Mouse (Mus musculus) myocyte (in vitro differentiated cells): ENCODE data around the gene Tspan9. TPM values are rescaled to one million over a fixed set of nuclear protein-coding genes. Genes with fewer than 3 reads are reported as not detected.

Experiments
- H3K27me3 ChIP-seq: one replicate; pipeline ENCODE4 v1.6.1; 2011; ENCODE audit not compliant: control insufficient read depth, insufficient read depth, insufficient read length
- H3K36me3 ChIP-seq: one replicate; pipeline ENCODE4 v1.6.1; 2011; ENCODE audit not compliant: control insufficient read depth, insufficient read depth
- H3K4me2 ChIP-seq: one replicate; pipeline ENCODE4 v1.6.1; 2011; ENCODE audit warnings: low read depth, control low read depth
- H3K4me3 ChIP-seq: one replicate; pipeline ENCODE4 v1.5.1; 2011; ENCODE audit warnings: mild to moderate bottlenecking, control low read depth, moderate library complexity
- H3K79me2 ChIP-seq: one replicate; pipeline ENCODE4 v1.6.1; 2011; ENCODE audit not compliant: control insufficient read depth, insufficient read depth
- H3ac ChIP-seq: one replicate; pipeline ENCODE4 v1.6.1; 2011; ENCODE audit not compliant: control insufficient read depth, insufficient read length
- CEBPB ChIP-seq: IDR thresholded peaks from 2 replicates; pipeline ENCODE4 v1.6.1; 2011; ENCODE audit warnings: mild to moderate bottlenecking, moderate library complexity; ENCODE audit not compliant: poor library complexity, insufficient read depth, severe bottlenecking
- E2F4 ChIP-seq: IDR thresholded peaks from one replicate; pipeline ENCODE4 v1.6.1; 2011; ENCODE audit warnings: mild to moderate bottlenecking, control low read depth, moderate library complexity; ENCODE audit not compliant: insufficient read depth
- MAX ChIP-seq: IDR thresholded peaks from one replicate; pipeline ENCODE4 v1.6.1; 2011; ENCODE audit warnings: low read depth, mild to moderate bottlenecking, control low read depth
- MYOD1 ChIP-seq, 3 experiments: IDR thresholded peaks; one replicate each; pipeline ENCODE4 v1.6.1; 2011; ENCODE audit warnings: control low read depth in 2 of 3, low read depth in 2 of 3, mild to moderate bottlenecking in 2 of 3, moderate library complexity in 1 of 3; ENCODE audit not compliant: insufficient read length in 2 of 3, control insufficient read depth in 1 of 3
- MYOG ChIP-seq, 3 experiments: IDR thresholded peaks; one replicate each; pipeline ENCODE4 v1.6.1; 2011; ENCODE audit warnings: control low read depth in 2 of 3, low read depth in 2 of 3, mild to moderate bottlenecking in 2 of 3; ENCODE audit not compliant: insufficient read length in 2 of 3, control insufficient read depth in 1 of 3, insufficient read depth in 1 of 3
- POLR2A ChIP-seq: IDR thresholded peaks from one replicate; pipeline ENCODE4 v1.6.1; 2011; ENCODE audit warnings: low read depth, mild to moderate bottlenecking, control low read depth, moderate library complexity; ENCODE audit not compliant: insufficient read length
- POLR2AphosphoS2 ChIP-seq: IDR thresholded peaks from one replicate; pipeline ENCODE4 v1.6.1; 2011; ENCODE audit warnings: low read depth, control low read depth; ENCODE audit not compliant: insufficient read length
- REST ChIP-seq: IDR thresholded peaks from one replicate; pipeline ENCODE4 v1.6.1; 2011; ENCODE audit warnings: mild to moderate bottlenecking, control low read depth, moderate library complexity; ENCODE audit not compliant: insufficient read depth, insufficient read length
- SRF ChIP-seq: IDR thresholded peaks from one replicate; pipeline ENCODE4 v1.6.1; 2011; ENCODE audit warnings: low read depth; ENCODE audit not compliant: control insufficient read depth, insufficient read length
- TCF12 ChIP-seq: IDR thresholded peaks from one replicate; pipeline ENCODE4 v1.6.1; 2011; ENCODE audit warnings: mild to moderate bottlenecking, control low read depth; ENCODE audit not compliant: poor library complexity, insufficient read depth, severe bottlenecking
- TCF3 ChIP-seq: IDR thresholded peaks from one replicate; pipeline ENCODE4 v1.6.1; 2011; ENCODE audit warnings: low read depth, control low read depth; ENCODE audit not compliant: insufficient read length
- USF1 ChIP-seq: IDR thresholded peaks from one replicate; pipeline ENCODE4 v1.6.1; 2011; ENCODE audit warnings: low read depth, mild to moderate bottlenecking, control low read depth, moderate library complexity
- polyA plus RNA-seq: library from polyadenylated mRNA; unstranded; fragments of >200 nt; fragmentation: generic; extraction: Trizol; gene quantifications from one replicate; pipeline ENCODE4 v1.2.1, GENCODE M21; 2012; ENCODE audit warnings: missing spikeins

Tspan9 gene
- polyA plus RNA-seq, 1 experiment: 227 TPM

- H3K4me3 ChIP-seq: no peak overlapping the region
- no peaks in the 10 kb centered on the region for H3K27me3 ChIP-seq
- no peak overlapping the region for H3K4me2 ChIP-seq
- TF ChIP-seq MYOD1 (IDR thresholded peaks at IDR 0.05; ENCODE audit: control insufficient read depth in 1 of 3, insufficient read length in 2 of 3, low read depth in 2 of 3): peak in 2 of 3 experiments; percentile 34 to 76
- no peak for TF ChIP-seq POLR2A
- no peak for TF ChIP-seq SRF
- TF ChIP-seq TCF3: no peak
- TF ChIP-seq MYOG (IDR thresholded peaks at IDR 0.05; ENCODE audit: control insufficient read depth in 1 of 3, insufficient read depth in 1 of 3, insufficient read length in 2 of 3, low read depth in 2 of 3): peak in 2 of 3 experiments; percentile 42 to 79
- no peak for TF ChIP-seq E2F4
- TF ChIP-seq TCF12: no peak
- no peak for TF ChIP-seq USF1
- TF ChIP-seq CEBPB: no peak
- TF ChIP-seq REST: no peak
- no peak for TF ChIP-seq MAX
- no peak for TF ChIP-seq POLR2AphosphoS2
- H3ac ChIP-seq: no peak overlapping the region
- no peaks in the 10 kb centered on the region for H3K79me2 ChIP-seq
- no peaks in the 10 kb centered on the region for H3K36me3 ChIP-seq
Observed at GRCm38 (mm10) chr6:128108324-128109035, 34.9 kb downstream of the Tspan9 start.

- TF ChIP-seq TCF3 (no peak), REST (no peak), POLR2AphosphoS2 (no peak), CEBPB (no peak), POLR2A (no peak), SRF (no peak), MYOG (IDR thresholded peaks at IDR 0.05; ENCODE audit: control insufficient read depth in 1 of 3, insufficient read depth in 1 of 3, insufficient read length in 2 of 3, low read depth in 2 of 3) (no peak), TCF12 (no peak), MAX (no peak), USF1 (no peak), E2F4 (no peak), MYOD1 (IDR thresholded peaks at IDR 0.05; ENCODE audit: control insufficient read depth in 1 of 3, insufficient read length in 2 of 3, low read depth in 2 of 3) (no peak)
Observed at GRCm38 (mm10) chr6:128107698-128108097, 35.7 kb downstream of the Tspan9 start.

GRCm38 (mm10) chr6:128106154-128106553 lies 37.2 kb downstream of the Tspan9 start:
- Histone ChIP-seq H3K4me3 (no peak overlapping the region), H3K79me2 (no peaks in the 10 kb centered on the region), H3K36me3 (no peaks in the 10 kb centered on the region), H3K27me3 (no peaks in the 10 kb centered on the region), H3K4me2 (no peak overlapping the region), H3ac (no peak overlapping the region)
- peak in 1 of 3 experiments; percentile 47 for TF ChIP-seq MYOD1 (IDR thresholded peaks at IDR 0.05; ENCODE audit: control insufficient read depth in 1 of 3, insufficient read length in 2 of 3, low read depth in 2 of 3)
- no peak for TF ChIP-seq POLR2A
- TF ChIP-seq USF1: no peak
- peak in 1 of 3 experiments; percentile 33 for TF ChIP-seq MYOG (IDR thresholded peaks at IDR 0.05; ENCODE audit: control insufficient read depth in 1 of 3, insufficient read depth in 1 of 3, insufficient read length in 2 of 3, low read depth in 2 of 3)

More at GRCm38 (mm10) chr6:128107698-128108097, 35.7 kb downstream of the Tspan9 start:
- Histone ChIP-seq H3K4me2 (no peak overlapping the region), H3K4me3 (no peak overlapping the region), H3K36me3 (no peaks in the 10 kb centered on the region), H3K27me3 (no peaks in the 10 kb centered on the region), H3K79me2 (no peaks in the 10 kb centered on the region), H3ac (no peak overlapping the region)

- Histone ChIP-seq H3K4me2 (no peak overlapping the region), H3K4me3 (no peak overlapping the region), H3K36me3 (no peaks in the 10 kb centered on the region), H3ac (no peak overlapping the region), H3K79me2 (no peaks in the 10 kb centered on the region), H3K27me3 (no peaks in the 10 kb centered on the region)
- TF ChIP-seq MYOG (IDR thresholded peaks at IDR 0.05; ENCODE audit: control insufficient read depth in 1 of 3, insufficient read depth in 1 of 3, insufficient read length in 2 of 3, low read depth in 2 of 3) (no peak), USF1 (no peak), TCF12 (no peak), E2F4 (no peak), POLR2AphosphoS2 (no peak), REST (no peak)
Observed at GRCm38 (mm10) chr6:128104712-128105324, 38.6 kb downstream of the Tspan9 start.

- Histone ChIP-seq H3K79me2 (no peaks in the 10 kb centered on the region), H3K36me3 (no peaks in the 10 kb centered on the region), H3K4me2 (no peak overlapping the region), H3ac (no peak overlapping the region), H3K27me3 (no peaks in the 10 kb centered on the region), H3K4me3 (no peak overlapping the region)
- TF ChIP-seq REST: no peak
- TF ChIP-seq POLR2A: no peak
- TF ChIP-seq E2F4: no peak
- TF ChIP-seq SRF: no peak
- TF ChIP-seq POLR2AphosphoS2: no peak
- no peak for TF ChIP-seq USF1
- no peak for TF ChIP-seq CEBPB
- TF ChIP-seq MYOG (IDR thresholded peaks at IDR 0.05; ENCODE audit: control insufficient read depth in 1 of 3, insufficient read depth in 1 of 3, insufficient read length in 2 of 3, low read depth in 2 of 3): no peak
- TF ChIP-seq TCF12: no peak
- TF ChIP-seq TCF3: no peak
- no peak for TF ChIP-seq MAX
- no peak for TF ChIP-seq MYOD1 (IDR thresholded peaks at IDR 0.05; ENCODE audit: control insufficient read depth in 1 of 3, insufficient read length in 2 of 3, low read depth in 2 of 3)
Observed at GRCm38 (mm10) chr6:128103874-128104273, 39.5 kb downstream of the Tspan9 start.
